ENCODE assay signal across 9 mouse cellular contexts in genomic region chr14:49785793-49786192, GRCm38 (mm10). TPM values are rescaled to one million over a fixed set of nuclear protein-coding genes. Genes with fewer than 3 reads are reported as not detected.
A peak's percentile ranks its signal among the peaks of the same experiment; 100 is the strongest.
DNase-seq lines count a peak whose midpoint lies in the region; ATAC-seq and TF ChIP-seq lines count a peak whose summit lies in the region.
"Had no signal": no experiment of that assay in that cellular context is flagged by ENCODE, and none has a peak within 500 bp of the region (broad histone marks: within the 10 kb centered on the region; RNA-seq: fewer than 3 reads in every experiment).

No protein-coding gene starts in this region.

- no peaks in the 10 kb centered on the region for H3K36me3 ChIP-seq in liver, postnatal 0 days (replicated peaks; ENCODE audit: insufficient read depth, low read length)
- H3K36me3 ChIP-seq: neural tube, embryonic 13.5 days had no signal

- H3K9me3 ChIP-seq in liver, postnatal 0 days (ENCODE audit: low read length): no peaks in the 10 kb centered on the region
- H3K9me3 ChIP-seq: neural tube, embryonic 13.5 days had no signal

- H3K4me2 ChIP-seq in liver, postnatal 0 days (ENCODE audit: low read depth, low read length): no peak overlapping the region
- H3K4me2 ChIP-seq: neural tube, embryonic 13.5 days had no signal

- ATAC-seq in common myeloid progenitor, adult 5-6 weeks (replicated peaks; ENCODE audit: low read depth, poor library complexity, severe bottlenecking): peak; percentile 45; the same call in 1 of the 2 replicates
- no peak for ATAC-seq in liver, postnatal 0 days
- no peak for ATAC-seq in megakaryocyte-erythroid progenitor cell, adult 5-6 weeks (replicated peaks; ENCODE audit: low FRiP score, low TSS enrichment, poor library complexity, severe bottlenecking)

- DNase-seq in gastrocnemius, adult 2 months: peak; percentile 36
- DNase-seq in gastrocnemius, adult 8-10 months (ENCODE audit: low spot score in 2 of 2): no peak
- DNase-seq in thymus, postnatal 4 days: peak; percentile 33
- no peak for DNase-seq in thymus, postnatal 10 days (ENCODE audit: low spot score in 2 of 2)
- DNase-seq in kidney, postnatal 10 days: peak; percentile 77
- DNase-seq in liver, postnatal 0 days: peak; percentile 35

- H3K4me3 ChIP-seq in gastrocnemius, adult 2 months: no peak overlapping the region
- H3K4me3 ChIP-seq in liver, postnatal 0 days (ENCODE audit: low read depth, low read length): no peak overlapping the region
- H3K4me3 ChIP-seq: neural tube, embryonic 13.5 days had no signal

- 57% methylated on average over 2 of the region's 2 CpGs for WGBS in liver, postnatal 0 days (ENCODE audit: insufficient replicate concordance)

- no peak for TF ChIP-seq EP300 in liver, postnatal 0 days (IDR thresholded peaks at IDR 0.05; ENCODE audit: low read depth)

- H3K4me1 ChIP-seq in liver, postnatal 0 days (ENCODE audit: insufficient read depth): peaks cover 6% of the 10 kb centered on the region; the same call in 1 of the 2 replicates

- H3K27ac ChIP-seq in gastrocnemius, adult 2 months: no peak overlapping the region
- H3K27ac ChIP-seq in liver, postnatal 0 days (ENCODE audit: low read depth): no peak overlapping the region
- H3K27ac ChIP-seq: neural tube, embryonic 13.5 days had no signal

- H3K9ac ChIP-seq in liver, postnatal 0 days (replicated peaks): no peak overlapping the region
- H3K9ac ChIP-seq: neural tube, embryonic 13.5 days had no signal

- 0 out of 2 replicates have a peak, but pooled peaks cover 3% of the 10 kb centered on the region for H3K27me3 ChIP-seq in liver, postnatal 0 days (ENCODE audit: insufficient read depth, low read length)
- H3K27me3 ChIP-seq: neural tube, embryonic 13.5 days had no signal

- TF ChIP-seq CTCF in gastrocnemius, adult 2 months (IDR thresholded peaks at IDR 0.05): peak; percentile 86
- peak; percentile 73 for TF ChIP-seq CTCF in liver, postnatal 0 days (IDR thresholded peaks at IDR 0.05; ENCODE audit: low read depth)

- intact Hi-C loops in gastrocnemius, adult 2 months (cut with DNase I): loop anchor here (5.0 kb wide), 1 partner anchor 548 kb away; no protein-coding TSS in a partner anchor

RNA-seq across cellular contexts. Expression of gene Armh4, which starts 2.6 kb away (rescaled TPM):
- total RNA-seq in gastrocnemius, adult 2 months (2021): 1 to 10 TPM in 1 of 2 experiments, under 1 TPM in 1; 0.54 to 1.1 TPM
- under 1 TPM; 0.70 to 0.99 (median 0.75) TPM for total RNA-seq in gastrocnemius, adult 8-10 months (2022)
- not detected in 2 replicates for total RNA-seq in common myeloid progenitor, adult 5-6 weeks (2017)
- 0.18 and 0.32 TPM in 2 replicates for polyA plus RNA-seq in liver, postnatal 0 days (2015; fragmentation: Nextera tagmentation; extraction: Ambion mirVana)
- not detected in 2 replicates for total RNA-seq in megakaryocyte-erythroid progenitor cell, adult 5-6 weeks (2014; fragmentation: Nextera tagmentation)
- not detected in 2 replicates for total RNA-seq in megakaryocyte-erythroid progenitor cell, adult 5-6 weeks (2017)

Comparison
In these comparisons a context has a peak if more than half of its experiments do, and no peak if none do; other contexts are left out.
1. DNase-seq: peak in gastrocnemius, adult 2 months (single experiment), thymus, postnatal 4 days (single experiment), kidney, postnatal 10 days (single experiment) and liver, postnatal 0 days (single experiment); none in gastrocnemius, adult 8-10 months (0 of 2) and thymus, postnatal 10 days (0 of 2).